Mouse (Mus musculus) gastrocnemius, adult 2 months (tissue): ENCODE measurements at regions not wholly inside any gene's neighbourhood (a gene's known extent, or its start where the extent isn't known, plus 50 kb on each side); places are given as distances from the start of the nearest gene placed in this dataset.
A peak's percentile ranks its signal among the peaks of the same experiment; 100 is the strongest.

ENCODE experiments used
- DNase-seq: peaks from one replicate; pipeline ENCODE4 v3.0.0; 2022
- H3K27ac ChIP-seq: fragments of 200-600 bp; 2 replicates; pipeline ENCODE4 v1.8.1; 2022; ENCODE audit warnings: mild to moderate bottlenecking
- H3K4me3 ChIP-seq: fragments of 200-600 bp; 2 replicates; pipeline ENCODE4 v1.8.1; 2022; ENCODE audit warnings: mild to moderate bottlenecking, moderate library complexity
- CTCF ChIP-seq: fragments of 200-600 bp; IDR thresholded peaks from 2 replicates; pipeline ENCODE4 v1.8.1; 2022; ENCODE audit warnings: antibody characterized with exemption, mild to moderate bottlenecking, moderate library complexity
- intact Hi-C: fragments of 180-260 bp; cut with DNase I; formaldehyde crosslinking; loops from one replicate; pipeline ENCODE4 v1.15.1; 2025

DNA sequence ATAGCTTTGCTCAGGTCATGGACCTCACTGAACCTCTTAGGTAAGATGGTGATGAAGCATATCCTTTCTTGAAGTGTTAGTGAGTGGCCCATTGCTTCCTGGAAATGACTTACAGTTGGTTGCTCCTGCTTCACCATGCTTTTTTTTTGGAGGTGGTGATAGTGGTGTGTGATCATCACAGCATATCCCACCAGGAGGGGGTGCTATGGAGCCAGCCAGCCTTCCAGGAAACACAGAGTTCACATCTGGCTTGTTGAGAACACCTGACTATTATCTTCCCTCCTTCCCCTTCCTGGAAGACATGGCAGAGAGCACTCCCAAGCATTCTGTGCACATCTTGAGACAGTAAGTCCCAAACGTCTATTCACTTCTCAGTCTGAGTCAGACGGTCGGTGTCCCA lies 586.6 kb upstream of the Sall1 start:
- no peak for DNase-seq
- Histone ChIP-seq H3K4me3 (no peak overlapping the region), H3K27ac (no peak overlapping the region)
- TF ChIP-seq CTCF, result peak; percentile 21; the same call in 1 of the 2 replicates
- intact Hi-C loops, result no loop called here

GRCm38 (mm10) chr8:89618089-89618488 lies 574.1 kb upstream of the Sall1 start:
- no peak overlapping the region for H3K4me3 ChIP-seq
- intact Hi-C loops, result no loop called here
- DNase-seq, result no peak
- TF ChIP-seq CTCF, result no peak
- no peak overlapping the region for H3K27ac ChIP-seq

DNA sequence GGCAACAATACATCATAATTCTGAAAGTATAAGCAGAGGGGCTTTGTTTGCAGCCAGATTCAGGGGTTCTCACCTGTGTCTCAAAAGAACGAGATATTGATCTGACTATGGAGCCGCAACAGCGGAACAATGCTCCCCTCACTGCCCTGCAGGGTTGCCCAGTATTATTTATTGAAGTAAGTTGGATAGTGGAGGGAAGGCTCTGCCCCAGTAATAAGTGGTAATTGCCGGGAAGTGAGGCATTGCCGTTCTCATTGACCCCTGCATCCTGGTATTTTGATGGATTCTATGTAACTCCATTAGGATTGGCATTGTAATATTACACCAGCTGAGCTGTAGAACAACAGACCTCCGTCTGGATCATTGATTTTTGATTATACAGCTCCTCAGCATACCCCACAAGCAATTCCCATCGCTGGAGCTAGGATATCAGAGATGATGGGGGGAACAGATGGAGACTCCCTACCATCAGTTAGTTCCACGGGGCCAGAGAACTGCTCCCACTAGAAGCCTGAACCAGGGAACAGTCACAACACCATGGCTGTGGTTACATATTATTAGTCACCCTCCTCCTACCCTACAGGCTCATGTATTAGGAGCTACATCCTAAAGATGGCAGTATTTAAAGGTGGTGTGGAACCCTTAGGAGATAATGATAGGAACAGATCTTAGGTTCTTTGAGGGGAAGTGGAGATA lies 572.0 kb upstream of the Sall1 start:
- intact Hi-C loops, result no loop called here
- TF ChIP-seq CTCF, result no peak
- no peak for DNase-seq
- Histone ChIP-seq H3K27ac (no peak overlapping the region), H3K4me3 (no peak overlapping the region)

- Histone ChIP-seq H3K27ac (no peak overlapping the region), H3K4me3 (no peak overlapping the region)
- intact Hi-C loops, result no loop called here
- TF ChIP-seq CTCF, result no peak
- no peak for DNase-seq
Observed at GRCm38 (mm10) chr8:89609074-89609473, 565.1 kb upstream of the Sall1 start.

DNA sequence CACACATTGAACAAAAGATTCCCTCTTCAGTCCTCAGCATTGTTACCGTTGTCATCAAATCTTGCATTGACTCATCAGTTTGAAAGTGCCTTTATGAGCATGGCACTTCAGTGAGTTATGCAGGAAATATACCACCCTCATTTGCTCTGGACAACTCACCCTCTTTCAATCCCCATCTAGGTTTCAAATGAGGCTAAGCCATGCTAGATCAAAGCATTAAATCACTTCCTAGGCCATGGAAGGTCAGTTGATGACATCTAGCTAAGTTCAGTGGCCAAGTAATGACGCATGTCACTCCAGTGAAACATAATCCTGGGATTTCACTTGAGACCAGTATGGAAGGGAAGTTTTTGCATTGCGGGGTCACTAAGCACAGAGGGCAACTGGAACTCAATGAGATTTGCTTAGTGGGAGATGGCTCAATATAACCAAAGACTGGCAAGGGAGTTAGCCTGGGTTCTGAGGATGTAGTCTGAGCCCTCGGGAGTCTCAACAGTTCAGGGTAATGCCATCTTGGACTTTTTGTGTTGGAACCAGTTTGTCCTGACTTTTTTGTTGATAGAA lies 562.0 kb upstream of the Sall1 start:
- H3K27ac ChIP-seq, result no peak overlapping the region
- intact Hi-C loops, result no loop called here
- no peak for DNase-seq
- no peak for TF ChIP-seq CTCF
- H3K4me3 ChIP-seq, result no peak overlapping the region

DNA sequence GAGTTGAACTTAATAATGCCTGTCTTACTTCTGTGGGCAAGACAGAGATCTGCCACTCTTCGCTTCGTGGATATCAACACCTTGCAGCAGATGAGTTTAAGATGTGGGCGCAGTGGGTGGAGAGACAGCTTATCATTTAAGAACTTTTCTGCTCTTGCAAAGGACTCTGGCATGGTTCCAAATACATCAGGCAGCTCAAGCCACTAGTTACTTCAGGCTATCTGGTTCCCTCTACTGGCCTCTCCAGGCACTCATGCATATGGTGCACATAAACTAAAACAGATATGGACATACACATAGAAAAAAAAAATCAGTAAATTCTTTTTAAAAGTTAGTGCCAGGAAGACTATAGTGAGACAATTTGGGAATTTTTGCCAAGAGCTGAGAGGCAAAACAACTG lies 560.5 kb upstream of the Sall1 start:
- no peak for DNase-seq
- no peak for TF ChIP-seq CTCF
- H3K4me3 ChIP-seq, result no peak overlapping the region
- intact Hi-C loops, result no loop called here
- H3K27ac ChIP-seq, result no peak overlapping the region

DNA sequence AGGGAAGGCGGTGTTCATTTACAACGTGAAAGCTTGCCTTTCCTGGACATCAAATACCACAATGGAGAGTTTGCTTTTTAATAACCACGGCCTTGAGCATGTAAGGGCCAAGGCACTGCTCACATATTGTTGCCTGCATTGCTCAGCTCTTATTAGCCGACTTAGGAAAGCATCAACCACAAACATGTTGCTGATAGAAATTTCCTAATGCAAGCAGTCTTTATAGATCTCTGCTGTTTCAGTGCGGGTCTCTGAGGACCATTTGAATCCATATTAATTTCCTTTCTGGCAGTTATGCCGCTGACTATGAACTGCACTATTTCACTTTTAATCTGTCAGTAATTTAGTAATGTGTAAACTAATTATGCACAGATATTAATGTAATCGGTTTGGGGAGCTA lies 552.4 kb upstream of the Sall1 start:
- TF ChIP-seq CTCF, result no peak
- no peak for DNase-seq
- intact Hi-C loops, result no loop called here

DNA sequence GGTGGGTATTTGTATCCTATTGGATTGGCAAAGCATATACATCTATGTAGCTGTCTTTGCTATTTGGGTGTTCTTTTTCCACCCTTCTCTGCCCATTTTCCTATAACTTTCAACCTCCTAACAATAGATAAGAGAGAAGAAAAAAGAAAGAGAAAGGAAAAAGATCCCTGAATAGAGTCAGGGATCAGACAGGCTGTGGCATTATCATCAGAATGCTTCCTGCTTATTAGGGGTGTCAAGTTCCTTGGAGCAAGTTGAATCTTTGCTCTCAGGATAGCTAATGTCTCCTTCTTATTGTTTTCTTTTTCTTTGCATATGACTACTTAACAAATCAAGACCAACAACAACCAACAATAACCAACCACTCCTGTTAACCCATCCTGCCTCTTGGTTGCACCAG lies 539.1 kb upstream of the Sall1 start:
- intact Hi-C loops, result no loop called here
- Histone ChIP-seq H3K27ac (no peak overlapping the region), H3K4me3 (no peak overlapping the region)
- no peak for DNase-seq
- TF ChIP-seq CTCF, result no peak

More for the DNA sequence above, 552.4 kb upstream of the Sall1 start:
- Histone ChIP-seq H3K4me3 (no peak overlapping the region), H3K27ac (no peak overlapping the region)

DNA sequence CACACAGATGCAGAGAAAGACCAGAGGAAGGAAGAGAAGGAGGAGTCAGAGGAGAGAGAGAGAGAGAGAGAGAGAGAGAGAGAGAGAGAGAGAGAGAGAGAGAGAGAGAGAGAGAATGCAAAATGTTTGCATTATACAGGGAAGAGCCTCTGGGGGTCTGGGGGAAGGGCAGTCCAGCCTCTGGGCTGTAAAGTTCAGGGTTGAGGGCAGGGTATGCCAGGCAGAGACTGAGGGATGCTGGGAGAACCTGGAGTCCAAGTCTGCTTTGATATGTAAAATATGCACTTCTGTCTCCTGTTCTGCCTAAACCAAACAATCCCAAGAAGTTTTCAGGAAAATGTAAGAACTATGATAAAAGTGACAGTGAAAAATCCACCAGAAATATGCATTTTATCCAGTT lies 538.6 kb upstream of the Sall1 start:
- H3K4me3 ChIP-seq, result no peak overlapping the region
- no peak for TF ChIP-seq CTCF
- H3K27ac ChIP-seq, result no peak overlapping the region
- intact Hi-C loops, result no loop called here
- DNase-seq, result no peak

GRCm38 (mm10) chr8:89571816-89572215 lies 527.9 kb upstream of the Sall1 start:
- intact Hi-C loops, result no loop called here

DNA sequence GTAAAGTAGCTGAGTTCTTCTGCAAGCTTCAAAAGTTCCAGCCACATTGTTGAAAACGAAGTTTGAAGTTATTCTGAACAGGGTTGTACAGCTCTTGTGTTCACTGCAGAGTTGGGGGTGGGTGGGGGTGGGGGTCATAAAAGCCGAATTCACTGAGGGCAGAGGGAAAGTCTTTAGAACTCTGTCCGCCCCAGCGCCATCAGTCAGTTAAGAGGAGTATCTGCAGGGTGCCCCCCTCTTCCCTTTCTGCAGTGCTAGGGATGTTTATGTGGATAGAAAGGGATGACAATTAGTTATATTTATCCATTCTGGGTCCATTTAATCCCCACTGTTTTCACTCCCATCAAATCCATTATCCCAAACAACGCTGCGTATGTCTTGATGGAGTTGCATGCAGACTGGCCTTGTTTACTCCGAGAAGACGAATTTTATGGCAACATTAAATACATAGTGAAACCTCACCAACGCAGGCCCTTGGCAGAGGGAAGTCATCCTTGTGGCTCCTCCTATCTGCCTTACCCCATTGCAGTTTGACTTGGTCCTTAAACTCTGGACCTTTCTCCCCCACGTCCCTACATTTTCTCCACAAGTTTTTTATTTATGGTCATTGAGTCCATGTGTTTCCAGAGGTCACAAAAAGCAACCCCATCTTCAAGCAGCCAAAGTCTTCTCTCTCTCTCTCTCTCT lies 526.8 kb upstream of the Sall1 start:
- intact Hi-C loops, result no loop called here
- DNase-seq, result no peak
- no peak for TF ChIP-seq CTCF

More at GRCm38 (mm10) chr8:89571816-89572215, 527.9 kb upstream of the Sall1 start:
- DNase-seq, result peak; percentile 65
- TF ChIP-seq CTCF, result peak; percentile 70
- Histone ChIP-seq H3K27ac (no peak overlapping the region), H3K4me3 (no peak overlapping the region)

GRCm38 (mm10) chr8:89569406-89569805 lies 525.4 kb upstream of the Sall1 start:
- TF ChIP-seq CTCF, result no peak
- intact Hi-C loops, result no loop called here
- no peak overlapping the region for H3K4me3 ChIP-seq
- no peak overlapping the region for H3K27ac ChIP-seq
- no peak for DNase-seq

More for the DNA sequence above, 526.8 kb upstream of the Sall1 start:
- no peak overlapping the region for H3K27ac ChIP-seq
- H3K4me3 ChIP-seq, result no peak overlapping the region

DNA sequence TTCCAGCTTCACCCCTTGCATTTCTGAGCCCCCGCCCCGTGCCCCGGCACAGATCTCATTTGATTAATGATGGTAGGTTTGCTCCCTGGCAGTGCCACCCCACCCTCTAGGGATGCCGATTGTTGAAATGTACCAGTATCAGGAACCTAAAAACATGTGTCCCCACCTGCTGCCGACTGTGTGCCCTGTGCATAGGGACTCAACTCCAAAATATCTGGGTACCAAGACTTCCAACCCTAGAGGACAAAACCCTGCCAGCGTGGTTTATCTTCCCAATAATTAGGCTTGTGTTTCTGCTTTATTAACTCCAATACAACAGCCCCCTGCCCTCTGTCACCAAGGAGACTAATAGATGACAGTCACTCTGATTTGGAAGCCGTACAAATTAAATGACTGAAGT lies 524.7 kb upstream of the Sall1 start:
- no peak for TF ChIP-seq CTCF
- H3K4me3 ChIP-seq, result no peak overlapping the region
- intact Hi-C loops, result no loop called here
- H3K27ac ChIP-seq, result no peak overlapping the region
- DNase-seq, result no peak
